Mouse (Mus musculus): ENCODE data around the gene Sipa1l3. TPM values are rescaled to one million over a fixed set of nuclear protein-coding genes. Genes with fewer than 3 reads are reported as not detected.

The Sipa1l3 gene
- 14.8 and 15.2 TPM in 2 replicates for polyA plus RNA-seq (2015; fragmentation: Nextera tagmentation; extraction: Ambion mirVana)

GRCm38 (mm10) chr7:29518421-29519210 is at the start of gene Sipa1l3:
TSS of gene Sipa1l3 (minus strand) at chr7:29518641.
- Histone ChIP-seq H3K4me1 (replicated peaks) (peaks cover 19% of the 10 kb centered on the region), H3K9me3 (no peaks in the 10 kb centered on the region), H3K9ac (replicated peaks) (peak within 1 kb of the TSS; percentile 81), H3K4me2 (replicated peaks) (peak within 1 kb of the TSS; percentile 73), H3K4me3 (replicated peaks) (peak within 1 kb of the TSS; percentile 72), H3K36me3 (no peaks in the 10 kb centered on the region), H3K27ac (peak within 1 kb of the TSS; percentile 89), H3K27me3 (0 out of 2 replicates have a peak, but pooled peaks cover 2% of the 10 kb centered on the region)
- under 1% methylated on average over 88 of the region's 88 CpGs for WGBS
- ATAC-seq, result peak; percentile 98

- whole genome bisulfite sequencing, result 90% methylated on average over 10 of the region's 10 CpGs
- Histone ChIP-seq H3K4me3 (replicated peaks) (no peak overlapping the region), H3K9ac (replicated peaks) (no peak overlapping the region), H3K36me3 (no peaks in the 10 kb centered on the region), H3K4me1 (replicated peaks) (no peaks in the 10 kb centered on the region), H3K9me3 (no peaks in the 10 kb centered on the region), H3K4me2 (replicated peaks) (no peak overlapping the region), H3K27me3 (no peaks in the 10 kb centered on the region), H3K27ac (no peak overlapping the region)
- ATAC-seq, result no peak
Measured at GRCm38 (mm10) chr7:29563006-29563405, 44.6 kb upstream of the Sipa1l3 start.

- no peak overlapping the region for H3K27ac ChIP-seq
- no peaks in the 10 kb centered on the region for H3K36me3 ChIP-seq
- H3K4me3 ChIP-seq (replicated peaks), result no peak overlapping the region
- H3K4me1 ChIP-seq (replicated peaks), result no peaks in the 10 kb centered on the region
- H3K4me2 ChIP-seq (replicated peaks), result no peak overlapping the region
- WGBS, result 82% methylated on average over 9 of the region's 9 CpGs
- no peaks in the 10 kb centered on the region for H3K27me3 ChIP-seq
- ATAC-seq, result no peak
- no peaks in the 10 kb centered on the region for H3K9me3 ChIP-seq
- H3K9ac ChIP-seq (replicated peaks), result no peak overlapping the region
Measured at GRCm38 (mm10) chr7:29561046-29561445, 42.6 kb upstream of the Sipa1l3 start.

- Histone ChIP-seq H3K4me2 (replicated peaks) (no peak overlapping the region), H3K27me3 (no peaks in the 10 kb centered on the region), H3K9me3 (no peaks in the 10 kb centered on the region), H3K4me3 (replicated peaks) (no peak overlapping the region), H3K27ac (no peak overlapping the region), H3K9ac (replicated peaks) (no peak overlapping the region), H3K36me3 (no peaks in the 10 kb centered on the region), H3K4me1 (replicated peaks) (no peaks in the 10 kb centered on the region)
- no peak for ATAC-seq
- 67% methylated on average over 4 of the region's 4 CpGs for WGBS
Measured at GRCm38 (mm10) chr7:29559290-29559689, 40.8 kb upstream of the Sipa1l3 start.

GRCm38 (mm10) chr7:29558744-29559143 is 40.3 kb upstream of the Sipa1l3 start:
- Histone ChIP-seq H3K9ac (replicated peaks) (no peak overlapping the region), H3K27me3 (no peaks in the 10 kb centered on the region), H3K4me1 (replicated peaks) (no peaks in the 10 kb centered on the region), H3K4me2 (replicated peaks) (no peak overlapping the region), H3K36me3 (no peaks in the 10 kb centered on the region), H3K4me3 (replicated peaks) (no peak overlapping the region), H3K27ac (no peak overlapping the region), H3K9me3 (no peaks in the 10 kb centered on the region)
- no peak for ATAC-seq
- whole genome bisulfite sequencing, result 78% methylated on average over 1 of the region's 1 CpGs

GRCm38 (mm10) chr7:29556283-29556682 is 37.8 kb upstream of the Sipa1l3 start:
- Histone ChIP-seq H3K27me3 (no peaks in the 10 kb centered on the region), H3K36me3 (no peaks in the 10 kb centered on the region), H3K27ac (no peak overlapping the region), H3K4me2 (replicated peaks) (no peak overlapping the region), H3K4me1 (replicated peaks) (no peaks in the 10 kb centered on the region), H3K9me3 (no peaks in the 10 kb centered on the region), H3K4me3 (replicated peaks) (no peak overlapping the region), H3K9ac (replicated peaks) (no peak overlapping the region)
- no peak for ATAC-seq
- WGBS, result 83% methylated on average over 4 of the region's 4 CpGs

- H3K4me3 ChIP-seq (replicated peaks), result no peak overlapping the region
- H3K4me1 ChIP-seq (replicated peaks), result no peaks in the 10 kb centered on the region
- no peaks in the 10 kb centered on the region for H3K9me3 ChIP-seq
- WGBS, result 77% methylated on average over 5 of the region's 5 CpGs
- no peak for ATAC-seq
- no peak overlapping the region for H3K9ac ChIP-seq (replicated peaks)
- H3K36me3 ChIP-seq, result no peaks in the 10 kb centered on the region
- H3K4me2 ChIP-seq (replicated peaks), result no peak overlapping the region
- H3K27ac ChIP-seq, result no peak overlapping the region
- no peaks in the 10 kb centered on the region for H3K27me3 ChIP-seq
Measured at GRCm38 (mm10) chr7:29555521-29555920, 37.1 kb upstream of the Sipa1l3 start.

GRCm38 (mm10) chr7:29555051-29555450 is 36.6 kb upstream of the Sipa1l3 start:
- Histone ChIP-seq H3K4me1 (replicated peaks) (no peaks in the 10 kb centered on the region), H3K4me3 (replicated peaks) (no peak overlapping the region), H3K4me2 (replicated peaks) (no peak overlapping the region), H3K27ac (no peak overlapping the region), H3K27me3 (no peaks in the 10 kb centered on the region), H3K9me3 (no peaks in the 10 kb centered on the region), H3K9ac (replicated peaks) (no peak overlapping the region), H3K36me3 (no peaks in the 10 kb centered on the region)
- no peak for ATAC-seq
- WGBS, result 93% methylated on average over 13 of the region's 13 CpGs

- Histone ChIP-seq H3K9me3 (no peaks in the 10 kb centered on the region), H3K36me3 (no peaks in the 10 kb centered on the region), H3K4me1 (replicated peaks) (no peaks in the 10 kb centered on the region), H3K27ac (no peak overlapping the region), H3K9ac (replicated peaks) (no peak overlapping the region), H3K4me2 (replicated peaks) (no peak overlapping the region), H3K27me3 (no peaks in the 10 kb centered on the region), H3K4me3 (replicated peaks) (no peak overlapping the region)
- WGBS, result 72% methylated on average over 3 of the region's 3 CpGs
- no peak for ATAC-seq
Measured at GRCm38 (mm10) chr7:29550691-29551090, 32.2 kb upstream of the Sipa1l3 start.

GRCm38 (mm10) chr7:29541608-29542007 is 23.2 kb upstream of the Sipa1l3 start:
- no peaks in the 10 kb centered on the region for H3K36me3 ChIP-seq
- ATAC-seq, result no peak

GRCm38 (mm10) chr7:29541186-29541585 is 22.7 kb upstream of the Sipa1l3 start:
- H3K36me3 ChIP-seq, result no peaks in the 10 kb centered on the region
- no peak overlapping the region for H3K9ac ChIP-seq (replicated peaks)
- H3K4me2 ChIP-seq (replicated peaks), result no peak overlapping the region
- H3K9me3 ChIP-seq, result no peaks in the 10 kb centered on the region
- H3K4me3 ChIP-seq (replicated peaks), result no peak overlapping the region
- H3K27me3 ChIP-seq, result no peaks in the 10 kb centered on the region
- ATAC-seq, result no peak
- no peaks in the 10 kb centered on the region for H3K4me1 ChIP-seq (replicated peaks)
- H3K27ac ChIP-seq, result no peak overlapping the region
- 94% methylated on average over 5 of the region's 5 CpGs for WGBS

More at GRCm38 (mm10) chr7:29541608-29542007, 23.2 kb upstream of the Sipa1l3 start:
- 73% methylated on average over 4 of the region's 4 CpGs for WGBS
- Histone ChIP-seq H3K27ac (no peak overlapping the region), H3K4me3 (replicated peaks) (no peak overlapping the region), H3K9ac (replicated peaks) (no peak overlapping the region), H3K27me3 (no peaks in the 10 kb centered on the region), H3K4me2 (replicated peaks) (no peak overlapping the region), H3K4me1 (replicated peaks) (no peaks in the 10 kb centered on the region), H3K9me3 (no peaks in the 10 kb centered on the region)

- Histone ChIP-seq H3K4me2 (replicated peaks) (no peak overlapping the region), H3K27ac (no peak overlapping the region), H3K9ac (replicated peaks) (no peak overlapping the region), H3K9me3 (no peaks in the 10 kb centered on the region), H3K36me3 (no peaks in the 10 kb centered on the region), H3K27me3 (no peaks in the 10 kb centered on the region), H3K4me1 (replicated peaks) (no peaks in the 10 kb centered on the region), H3K4me3 (replicated peaks) (no peak overlapping the region)
- 91% methylated on average over 7 of the region's 7 CpGs for WGBS
- no peak for ATAC-seq
Measured at GRCm38 (mm10) chr7:29540631-29541030, 22.2 kb upstream of the Sipa1l3 start.

- peak; percentile 16 for ATAC-seq
- Histone ChIP-seq H3K27ac (no peak overlapping the region), H3K27me3 (0 out of 2 replicates have a peak, but pooled peaks cover 2% of the 10 kb centered on the region), H3K4me2 (replicated peaks) (no peak overlapping the region), H3K4me1 (replicated peaks) (no peaks in the 10 kb centered on the region), H3K36me3 (no peaks in the 10 kb centered on the region), H3K9me3 (no peaks in the 10 kb centered on the region), H3K4me3 (replicated peaks) (no peak overlapping the region), H3K9ac (replicated peaks) (no peak overlapping the region)
- WGBS, result 2% methylated on average over 5 of the region's 5 CpGs
Measured at GRCm38 (mm10) chr7:29523700-29524099, 5.3 kb upstream of the Sipa1l3 start.
